Mouse (Mus musculus): ENCODE results near the gene Bag6. TPM values are rescaled to one million over a fixed set of nuclear protein-coding genes. Genes with fewer than 3 reads are reported as not detected.

Gene Bag6
- polyA plus RNA-seq, 1 experiment from 2014 or later, result 75.0 TPM

- H3K9me3 ChIP-seq, result no peaks in the 10 kb centered on the region
- no peak overlapping the region for H3K27ac ChIP-seq (replicated peaks)
- no peak overlapping the region for H3K9ac ChIP-seq
- H3K4me3 ChIP-seq, result no peak overlapping the region
- no peaks in the 10 kb centered on the region for H3K27me3 ChIP-seq
- H3K4me1 ChIP-seq (replicated peaks), result no peaks in the 10 kb centered on the region
- H3K36me3 ChIP-seq, result peaks cover 97% of the 10 kb centered on the region
- no peak for ATAC-seq (ENCODE audit: low read depth)
- WGBS, result 94% methylated on average over 12 of the region's 12 CpGs
- no peak overlapping the region for H3K4me2 ChIP-seq
These were observed 20.5 kb downstream of the Bag6 start for GRCm38 (mm10) chr17:35155451-35155850.

DNA sequence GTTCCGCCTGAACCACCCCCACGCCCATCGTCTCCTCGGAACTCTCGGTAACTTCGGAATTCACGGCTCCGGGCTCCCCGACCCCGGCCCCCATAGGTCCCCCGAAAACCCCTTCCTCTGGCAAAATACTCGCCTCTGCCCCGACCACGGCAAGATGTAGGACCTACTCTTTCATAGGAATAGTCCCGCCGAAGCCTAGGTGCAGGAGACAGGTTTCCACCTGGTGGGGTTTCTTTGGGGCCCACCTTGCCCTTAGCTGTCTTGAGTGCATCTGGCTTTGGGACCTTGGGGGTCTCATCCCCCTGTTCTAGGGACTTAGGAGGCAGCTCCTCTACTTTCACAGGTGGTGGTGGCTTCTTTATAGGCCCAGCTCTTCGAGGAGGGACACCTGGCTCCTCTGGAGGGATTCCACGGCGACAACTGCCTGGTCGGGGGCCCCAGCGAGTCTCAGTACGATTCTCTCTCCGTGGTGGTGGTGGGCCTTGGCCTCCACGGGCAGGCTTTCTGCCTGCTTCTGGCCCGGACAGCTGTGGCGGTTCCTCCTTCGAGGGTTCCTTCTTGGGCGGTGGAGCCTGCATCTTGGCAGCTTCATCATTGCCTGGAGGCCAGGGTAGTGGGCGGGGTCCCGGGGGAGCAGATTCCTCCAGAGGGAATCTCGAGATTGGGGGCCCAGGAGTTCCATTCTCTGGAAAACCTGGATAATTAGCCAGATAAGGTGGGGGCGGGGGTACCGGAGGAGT, 21.7 kb downstream of the Bag6 start:
- 92% methylated on average over 33 of the region's 33 CpGs for WGBS
- H3K4me2 ChIP-seq, result no peak overlapping the region
- H3K27ac ChIP-seq (replicated peaks), result no peak overlapping the region
- H3K9ac ChIP-seq, result no peak overlapping the region
- peaks cover 99% of the 10 kb centered on the region for H3K36me3 ChIP-seq
- H3K4me1 ChIP-seq (replicated peaks), result peaks cover 8% of the 10 kb centered on the region
- no peak overlapping the region for H3K4me3 ChIP-seq
- no peaks in the 10 kb centered on the region for H3K27me3 ChIP-seq
- no peaks in the 10 kb centered on the region for H3K9me3 ChIP-seq
- ATAC-seq (ENCODE audit: low read depth), result no peak

DNA sequence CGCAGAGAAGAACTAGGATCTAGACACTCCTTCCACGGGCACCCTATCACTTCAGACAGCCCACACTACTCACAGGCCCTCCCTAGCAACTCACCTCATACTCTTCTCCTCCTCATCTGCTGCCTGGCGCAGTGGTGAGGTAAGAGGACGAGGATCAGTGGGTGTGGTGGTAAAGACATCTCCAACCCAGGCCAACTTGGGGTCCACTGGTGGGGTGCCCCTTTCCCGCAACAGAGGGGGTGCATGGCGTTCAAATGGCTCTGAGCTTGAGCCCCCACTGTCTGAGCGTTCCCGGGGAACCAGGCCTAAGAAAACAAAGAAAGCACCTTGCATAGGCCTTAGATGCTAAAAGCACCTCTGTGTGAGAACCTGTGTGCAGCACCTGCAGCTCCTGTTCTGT, 22.3 kb downstream of the Bag6 start:
- no peaks in the 10 kb centered on the region for H3K27me3 ChIP-seq
- ATAC-seq (ENCODE audit: low read depth), result no peak
- no peak overlapping the region for H3K27ac ChIP-seq (replicated peaks)
- peaks cover 100% of the 10 kb centered on the region for H3K36me3 ChIP-seq
- no peaks in the 10 kb centered on the region for H3K9me3 ChIP-seq
- 96% methylated on average over 8 of the region's 8 CpGs for WGBS
- no peak overlapping the region for H3K4me3 ChIP-seq
- H3K4me1 ChIP-seq (replicated peaks), result peaks cover 15% of the 10 kb centered on the region
- H3K9ac ChIP-seq, result no peak overlapping the region
- H3K4me2 ChIP-seq, result no peak overlapping the region

- no peak for ATAC-seq (ENCODE audit: low read depth)
- Histone ChIP-seq H3K4me2 (no peak overlapping the region), H3K9me3 (no peaks in the 10 kb centered on the region), H3K9ac (no peak overlapping the region), H3K4me3 (no peak overlapping the region), H3K27me3 (no peaks in the 10 kb centered on the region), H3K27ac (replicated peaks) (no peak overlapping the region), H3K4me1 (replicated peaks) (peaks cover 19% of the 10 kb centered on the region), H3K36me3 (peaks cover 98% of the 10 kb centered on the region)
- WGBS, result 90% methylated on average over 8 of the region's 8 CpGs
These were observed 22.7 kb downstream of the Bag6 start for GRCm38 (mm10) chr17:35157661-35158175.

- no peaks in the 10 kb centered on the region for H3K9me3 ChIP-seq
- H3K4me1 ChIP-seq (replicated peaks), result peaks cover 28% of the 10 kb centered on the region
- H3K4me3 ChIP-seq, result no peak overlapping the region
- peaks cover 85% of the 10 kb centered on the region for H3K36me3 ChIP-seq
- no peak for ATAC-seq (ENCODE audit: low read depth)
- WGBS, result 95% methylated on average over 16 of the region's 16 CpGs
- H3K27me3 ChIP-seq, result no peaks in the 10 kb centered on the region
- H3K27ac ChIP-seq (replicated peaks), result no peak overlapping the region
- no peak overlapping the region for H3K4me2 ChIP-seq
- H3K9ac ChIP-seq, result no peak overlapping the region
These were observed 24.0 kb downstream of the Bag6 start for GRCm38 (mm10) chr17:35158850-35159593.

- no peaks in the 10 kb centered on the region for H3K27me3 ChIP-seq
- peaks cover 28% of the 10 kb centered on the region for H3K4me1 ChIP-seq (replicated peaks)
- no peaks in the 10 kb centered on the region for H3K9me3 ChIP-seq
- H3K4me2 ChIP-seq, result no peak overlapping the region
- H3K36me3 ChIP-seq, result peaks cover 78% of the 10 kb centered on the region
- no peak for ATAC-seq (ENCODE audit: low read depth)
- H3K9ac ChIP-seq, result no peak overlapping the region
- H3K4me3 ChIP-seq, result no peak overlapping the region
- H3K27ac ChIP-seq (replicated peaks), result no peak overlapping the region
- WGBS, result 81% methylated on average over 7 of the region's 7 CpGs
These were observed 24.7 kb downstream of the Bag6 start for GRCm38 (mm10) chr17:35159638-35160037.

DNA sequence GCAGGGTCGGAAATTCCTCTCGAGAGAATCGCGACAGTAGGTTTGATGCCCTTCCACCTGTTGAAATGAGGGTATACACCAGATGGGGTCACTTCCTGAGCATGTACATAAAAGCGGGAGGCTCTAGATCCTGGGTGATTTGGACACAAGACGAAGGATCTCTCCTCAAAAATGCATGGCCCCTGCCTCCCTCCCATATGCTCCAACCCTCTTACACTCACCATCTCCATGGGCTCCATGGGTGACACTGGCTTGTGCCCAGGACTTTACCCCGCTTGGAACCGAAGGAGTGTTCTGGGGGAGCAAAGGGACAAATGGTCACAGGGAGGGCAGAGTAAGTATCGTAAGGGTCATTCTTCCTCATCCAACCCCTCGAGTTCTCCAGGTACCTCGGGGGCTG, 26.4 kb downstream of the Bag6 start:
- Histone ChIP-seq H3K36me3 (peaks cover 61% of the 10 kb centered on the region), H3K9me3 (no peaks in the 10 kb centered on the region), H3K27me3 (no peaks in the 10 kb centered on the region), H3K27ac (replicated peaks) (no peak overlapping the region), H3K4me1 (replicated peaks) (peaks cover 35% of the 10 kb centered on the region), H3K9ac (peak overlapping the region; percentile 100; the same call in 1 of the 2 replicates), H3K4me2 (peak overlapping the region; percentile 100; the same call in 1 of the 2 replicates), H3K4me3 (peak overlapping the region; percentile 99; the same call in 1 of the 2 replicates)
- WGBS, result 73% methylated on average over 11 of the region's 11 CpGs
- no peak for ATAC-seq (ENCODE audit: low read depth)

DNA sequence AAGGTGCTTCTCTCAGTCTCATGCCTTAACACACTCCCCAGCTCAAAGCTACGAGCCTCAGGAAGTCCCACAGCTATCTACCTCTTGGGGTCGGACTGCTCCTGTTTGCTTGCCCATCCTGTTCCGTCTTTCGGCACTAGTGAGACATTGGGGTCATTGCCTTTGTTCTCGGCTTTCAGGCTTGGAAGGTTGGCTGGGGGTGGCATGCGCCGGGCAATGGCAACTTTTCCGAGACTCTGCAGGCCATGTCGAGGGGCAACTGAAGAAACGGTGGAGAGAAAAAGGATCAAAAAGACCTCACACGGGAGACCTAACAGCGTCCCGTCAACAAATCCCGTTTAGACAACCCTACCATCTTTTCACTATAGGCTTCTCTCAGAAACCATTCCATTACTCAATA, 27.1 kb downstream of the Bag6 start:
- no peaks in the 10 kb centered on the region for H3K27me3 ChIP-seq
- H3K4me2 ChIP-seq, result peak overlapping the region; percentile 100
- peak overlapping the region; percentile 99 for H3K4me3 ChIP-seq
- peaks cover 42% of the 10 kb centered on the region for H3K4me1 ChIP-seq (replicated peaks)
- 78% methylated on average over 14 of the region's 14 CpGs for WGBS
- H3K36me3 ChIP-seq, result peaks cover 54% of the 10 kb centered on the region
- no peaks in the 10 kb centered on the region for H3K9me3 ChIP-seq
- H3K27ac ChIP-seq (replicated peaks), result no peak overlapping the region
- ATAC-seq (ENCODE audit: low read depth), result no peak
- H3K9ac ChIP-seq, result peak overlapping the region; percentile 100

DNA sequence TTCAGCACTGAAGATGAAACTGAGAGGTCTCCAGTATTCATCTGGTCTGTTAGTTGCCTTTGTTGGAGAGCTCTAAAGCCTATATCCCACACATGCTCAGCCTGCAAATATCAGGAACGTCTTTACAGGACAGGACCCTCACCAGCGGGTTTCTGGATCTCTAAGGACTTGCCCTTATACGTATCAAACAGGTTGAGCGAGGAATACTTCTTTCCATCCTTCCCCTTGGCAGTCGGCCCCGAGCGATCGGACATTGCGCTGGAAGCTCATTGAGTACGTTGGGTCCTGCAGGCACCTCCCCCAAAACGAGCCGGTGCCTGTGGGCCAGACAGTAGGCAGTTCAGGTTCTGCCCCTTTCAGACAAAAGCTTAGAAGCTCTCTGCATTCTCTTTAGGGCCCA, 27.8 kb downstream of the Bag6 start:
- WGBS, result 57% methylated on average over 12 of the region's 12 CpGs
- ATAC-seq (ENCODE audit: low read depth), result no peak
- no peaks in the 10 kb centered on the region for H3K27me3 ChIP-seq

GRCm38 (mm10) chr17:35163326-35164081, 28.5 kb downstream of the Bag6 start:
- WGBS, result 12% methylated on average over 8 of the region's 8 CpGs
- H3K27ac ChIP-seq (replicated peaks), result peak overlapping the region; percentile 98
- H3K9me3 ChIP-seq, result no peaks in the 10 kb centered on the region
- peak overlapping the region; percentile 100 for H3K4me2 ChIP-seq
- no peaks in the 10 kb centered on the region for H3K27me3 ChIP-seq
- H3K9ac ChIP-seq, result peak overlapping the region; percentile 100
- no peak for ATAC-seq (ENCODE audit: low read depth)
- peak overlapping the region; percentile 99 for H3K4me3 ChIP-seq
- H3K36me3 ChIP-seq, result peaks cover 40% of the 10 kb centered on the region
- H3K4me1 ChIP-seq (replicated peaks), result peaks cover 43% of the 10 kb centered on the region

More for the DNA sequence above, 27.8 kb downstream of the Bag6 start:
- H3K4me1 ChIP-seq (replicated peaks), result peaks cover 43% of the 10 kb centered on the region
- H3K27ac ChIP-seq (replicated peaks), result no peak overlapping the region
- no peaks in the 10 kb centered on the region for H3K9me3 ChIP-seq
- H3K9ac ChIP-seq, result peak overlapping the region; percentile 100
- peak overlapping the region; percentile 100 for H3K4me2 ChIP-seq
- peaks cover 47% of the 10 kb centered on the region for H3K36me3 ChIP-seq
- peak overlapping the region; percentile 99 for H3K4me3 ChIP-seq

GRCm38 (mm10) chr17:35164218-35164567, 29.2 kb downstream of the Bag6 start:
- Histone ChIP-seq H3K36me3 (peaks cover 33% of the 10 kb centered on the region), H3K4me2 (peak overlapping the region; percentile 100), H3K9me3 (no peaks in the 10 kb centered on the region), H3K4me3 (peak overlapping the region; percentile 99), H3K4me1 (replicated peaks) (peaks cover 43% of the 10 kb centered on the region), H3K27ac (replicated peaks) (peak overlapping the region; percentile 98), H3K27me3 (no peaks in the 10 kb centered on the region), H3K9ac (peak overlapping the region; percentile 100)
- peak; percentile 1; the same call in 1 of the 2 replicates for ATAC-seq (ENCODE audit: low read depth)
- 0% methylated on average over 20 of the region's 28 CpGs for WGBS
